Mouse (Mus musculus): ENCODE measurements around the gene Mgat4b. TPM values are rescaled to one million over a fixed set of nuclear protein-coding genes. Genes with fewer than 3 reads are reported as not detected.
A peak's percentile ranks its signal among the peaks of the same experiment; 100 is the strongest.

Mgat4b gene
- polyA plus RNA-seq, 1 experiment = 20.8 TPM

- H3K27me3 ChIP-seq (ENCODE audit: control insufficient read depth, insufficient read depth, low read length) = no peaks in the 10 kb centered on the region; the same call in 1 of the 2 replicates
- H3K27ac ChIP-seq (ENCODE audit: control insufficient read depth, insufficient read depth, low read depth, low read length) = no peak overlapping the region
- TF ChIP-seq CTCF (IDR thresholded peaks at IDR 0.05; ENCODE audit: control insufficient read depth, insufficient read depth, insufficient replicate concordance, low read depth, low read length) (no peak), POLR2A (IDR thresholded peaks at IDR 0.05; ENCODE audit: control insufficient read depth, low read depth, low read length) (no peak)
- H3K4me3 ChIP-seq (ENCODE audit: control insufficient read depth, low read depth, low read length) = no peak overlapping the region
- H3K36me3 ChIP-seq (ENCODE audit: control insufficient read depth, insufficient read depth, low read length) = no peaks in the 10 kb centered on the region
- H3K4me1 ChIP-seq (ENCODE audit: control insufficient read depth, insufficient read depth, low read length) = peaks cover 15% of the 10 kb centered on the region
Measured at GRCm38 (mm10) chr11:50238821-50239791, 28.4 kb downstream of the Mgat4b start.

DNA sequence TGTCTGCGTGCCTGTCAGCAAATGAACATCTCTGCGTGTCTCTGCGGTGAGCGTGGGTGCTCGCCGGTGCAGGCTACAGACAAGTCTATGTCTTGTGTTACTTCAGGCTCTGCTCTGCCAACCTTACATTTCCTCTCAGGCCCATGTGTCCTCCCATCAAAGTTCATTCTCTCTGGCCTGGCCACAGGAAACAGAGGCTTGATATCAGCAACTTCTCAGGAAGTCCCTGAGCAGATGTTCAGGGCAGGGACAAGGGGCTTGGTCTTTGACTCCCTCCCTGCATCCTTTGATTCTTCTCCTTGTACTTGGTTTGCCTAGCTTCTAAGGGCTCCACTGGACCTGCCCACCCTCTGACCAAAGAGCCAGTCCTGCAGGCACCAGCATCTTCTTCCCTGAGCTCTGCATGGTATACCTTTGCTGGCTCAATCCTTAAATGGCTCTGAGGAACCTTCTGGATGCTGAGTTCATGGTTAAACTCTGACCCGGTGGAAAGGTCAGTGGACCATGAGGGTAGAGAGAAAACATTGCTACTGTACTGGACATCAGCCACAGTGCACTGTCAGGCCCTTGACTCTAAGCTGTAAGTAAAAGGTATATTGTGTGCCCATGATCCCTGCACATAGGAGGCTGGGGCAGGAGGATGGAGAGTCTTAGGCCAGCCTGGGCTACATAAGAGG lies 29.7 kb downstream of the Mgat4b start:
- peaks cover 12% of the 10 kb centered on the region for H3K4me1 ChIP-seq (ENCODE audit: control insufficient read depth, insufficient read depth, low read length)
- H3K4me3 ChIP-seq (ENCODE audit: control insufficient read depth, low read depth, low read length) = no peak overlapping the region
- H3K36me3 ChIP-seq (ENCODE audit: control insufficient read depth, insufficient read depth, low read length) = no peaks in the 10 kb centered on the region
- no peaks in the 10 kb centered on the region; the same call in 1 of the 2 replicates for H3K27me3 ChIP-seq (ENCODE audit: control insufficient read depth, insufficient read depth, low read length)
- no peak overlapping the region for H3K27ac ChIP-seq (ENCODE audit: control insufficient read depth, insufficient read depth, low read depth, low read length)
- TF ChIP-seq CTCF (IDR thresholded peaks at IDR 0.05; ENCODE audit: control insufficient read depth, insufficient read depth, insufficient replicate concordance, low read depth, low read length) (no peak), POLR2A (IDR thresholded peaks at IDR 0.05; ENCODE audit: control insufficient read depth, low read depth, low read length) (no peak)

- H3K27me3 ChIP-seq (ENCODE audit: control insufficient read depth, insufficient read depth, low read length) = no peaks in the 10 kb centered on the region
- no peak for TF ChIP-seq POLR2A (IDR thresholded peaks at IDR 0.05; ENCODE audit: control insufficient read depth, low read depth, low read length)
- TF ChIP-seq CTCF (IDR thresholded peaks at IDR 0.05; ENCODE audit: control insufficient read depth, insufficient read depth, insufficient replicate concordance, low read depth, low read length) = no peak
- no peak overlapping the region for H3K27ac ChIP-seq (ENCODE audit: control insufficient read depth, insufficient read depth, low read depth, low read length)
- H3K36me3 ChIP-seq (ENCODE audit: control insufficient read depth, insufficient read depth, low read length) = no peaks in the 10 kb centered on the region
- no peak overlapping the region for H3K4me3 ChIP-seq (ENCODE audit: control insufficient read depth, low read depth, low read length)
- H3K4me1 ChIP-seq (ENCODE audit: control insufficient read depth, insufficient read depth, low read length) = no peaks in the 10 kb centered on the region
Measured at GRCm38 (mm10) chr11:50243926-50244325, 33.2 kb downstream of the Mgat4b start.

DNA sequence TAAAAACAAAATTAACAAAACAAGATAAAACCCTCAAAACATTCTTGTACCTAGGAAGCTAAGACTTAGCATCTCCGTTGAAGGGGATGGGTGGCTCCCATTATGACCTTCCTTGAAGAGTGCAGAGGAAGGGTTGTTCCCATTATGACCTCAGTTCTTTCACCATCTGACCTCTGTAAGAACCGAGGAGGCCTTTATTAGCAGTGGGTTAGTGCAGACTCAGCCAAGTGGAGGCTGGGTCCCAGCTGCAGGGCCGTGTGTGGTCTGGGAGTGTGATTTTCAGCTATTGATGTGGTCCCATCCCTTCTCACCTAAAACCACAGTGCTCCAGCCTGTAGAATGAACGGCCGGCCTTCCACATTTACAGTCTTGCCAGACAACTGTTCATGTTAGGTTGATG lies 34.6 kb downstream of the Mgat4b start:
- no peaks in the 10 kb centered on the region for H3K27me3 ChIP-seq (ENCODE audit: control insufficient read depth, insufficient read depth, low read length)
- H3K36me3 ChIP-seq (ENCODE audit: control insufficient read depth, insufficient read depth, low read length) = no peaks in the 10 kb centered on the region
- no peaks in the 10 kb centered on the region for H3K4me1 ChIP-seq (ENCODE audit: control insufficient read depth, insufficient read depth, low read length)
- no peak for TF ChIP-seq CTCF (IDR thresholded peaks at IDR 0.05; ENCODE audit: control insufficient read depth, insufficient read depth, insufficient replicate concordance, low read depth, low read length)
- TF ChIP-seq POLR2A (IDR thresholded peaks at IDR 0.05; ENCODE audit: control insufficient read depth, low read depth, low read length) = no peak
- no peak overlapping the region for H3K4me3 ChIP-seq (ENCODE audit: control insufficient read depth, low read depth, low read length)
- no peak overlapping the region for H3K27ac ChIP-seq (ENCODE audit: control insufficient read depth, insufficient read depth, low read depth, low read length)

DNA sequence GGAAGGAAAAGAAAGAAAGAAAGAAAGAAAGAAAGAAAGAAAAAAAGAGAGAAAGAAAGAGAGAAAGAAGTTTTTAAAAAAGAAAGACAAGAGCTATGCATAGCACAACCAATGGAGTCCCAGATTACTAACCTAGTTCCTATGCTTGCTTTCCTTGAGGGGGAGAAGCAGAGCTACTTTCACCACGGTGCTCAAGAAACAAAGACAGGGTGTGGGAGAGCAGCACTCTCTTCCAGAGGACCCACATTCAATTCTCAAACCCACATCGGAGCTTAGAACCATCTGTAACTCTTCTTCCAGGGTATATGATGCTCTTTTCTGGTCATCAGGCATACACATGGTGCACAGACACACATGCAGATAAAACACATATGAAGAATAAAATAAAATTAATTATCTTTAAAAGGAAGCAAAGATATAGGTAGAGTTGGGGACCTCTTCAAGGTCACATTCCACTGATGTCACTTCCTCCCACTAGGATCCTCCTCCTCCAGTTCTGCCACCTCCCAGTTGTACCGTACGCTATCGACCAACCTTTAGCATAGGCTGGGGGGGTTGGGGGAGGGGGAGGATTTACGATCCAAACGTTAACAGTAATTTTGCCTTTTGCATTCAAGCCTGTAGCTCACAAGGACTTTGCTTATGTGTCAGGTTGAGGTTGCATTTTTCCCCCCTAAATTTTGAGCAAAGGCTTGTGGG lies 37.9 kb downstream of the Mgat4b start:
- no peak for TF ChIP-seq POLR2A (IDR thresholded peaks at IDR 0.05; ENCODE audit: control insufficient read depth, low read depth, low read length)
- no peak for TF ChIP-seq CTCF (IDR thresholded peaks at IDR 0.05; ENCODE audit: control insufficient read depth, insufficient read depth, insufficient replicate concordance, low read depth, low read length)
- H3K4me3 ChIP-seq (ENCODE audit: control insufficient read depth, low read depth, low read length) = no peak overlapping the region

DNA sequence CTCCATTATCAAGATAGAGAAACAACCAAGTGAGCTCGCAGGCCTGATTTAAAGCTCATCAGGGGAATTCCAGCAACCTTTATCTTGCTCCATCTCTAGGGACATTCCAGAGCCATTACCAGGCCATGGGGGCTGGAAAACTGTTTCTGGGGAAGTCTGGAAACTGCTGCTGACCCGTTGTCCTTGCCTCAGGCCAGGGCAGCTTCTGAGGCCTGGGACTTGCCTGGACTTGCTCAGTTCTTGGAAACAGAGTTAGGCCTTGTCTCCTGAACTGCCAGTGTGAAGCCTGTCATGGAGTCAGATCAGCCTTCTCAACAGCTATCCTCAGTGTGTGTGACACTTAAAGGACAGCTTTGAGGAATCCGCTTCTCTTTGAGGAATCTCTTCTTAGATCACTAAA lies 41.5 kb downstream of the Mgat4b start:
- Histone ChIP-seq H3K4me1 (ENCODE audit: control insufficient read depth, insufficient read depth, low read length) (peaks cover 11% of the 10 kb centered on the region), H3K36me3 (ENCODE audit: control insufficient read depth, insufficient read depth, low read length) (no peaks in the 10 kb centered on the region), H3K27ac (ENCODE audit: control insufficient read depth, insufficient read depth, low read depth, low read length) (peak overlapping the region; percentile 44), H3K27me3 (ENCODE audit: control insufficient read depth, insufficient read depth, low read length) (no peaks in the 10 kb centered on the region), H3K4me3 (ENCODE audit: control insufficient read depth, low read depth, low read length) (peak overlapping the region; percentile 2; the same call in 1 of the 2 replicates)
- no peak for TF ChIP-seq POLR2A (IDR thresholded peaks at IDR 0.05; ENCODE audit: control insufficient read depth, low read depth, low read length)
- TF ChIP-seq CTCF (IDR thresholded peaks at IDR 0.05; ENCODE audit: control insufficient read depth, insufficient read depth, insufficient replicate concordance, low read depth, low read length) = no peak

More for the DNA sequence above, 37.9 kb downstream of the Mgat4b start:
- Histone ChIP-seq H3K27ac (ENCODE audit: control insufficient read depth, insufficient read depth, low read depth, low read length) (no peak overlapping the region), H3K36me3 (ENCODE audit: control insufficient read depth, insufficient read depth, low read length) (no peaks in the 10 kb centered on the region), H3K4me1 (ENCODE audit: control insufficient read depth, insufficient read depth, low read length) (peaks cover 9% of the 10 kb centered on the region), H3K27me3 (ENCODE audit: control insufficient read depth, insufficient read depth, low read length) (no peaks in the 10 kb centered on the region)

Measured in testis, adult 2 months (tissue).